Mouse (Mus musculus) megakaryocyte-erythroid progenitor cell, adult 5-6 weeks (primary cell): ENCODE data around the gene Scn1b. TPM values are rescaled to one million over a fixed set of nuclear protein-coding genes. Genes with fewer than 3 reads are reported as not detected.

ENCODE experiments used
- ATAC-seq: replicated peaks from 2 replicates; pipeline ENCODE4 v1.8.0; 2016; ENCODE audit warnings: mild to moderate bottlenecking, inconsistent platforms; ENCODE audit not compliant: severe bottlenecking, poor library complexity, low FRiP score, low TSS enrichment
- total RNA-seq, 2 experiments: library from RNA; stranded (forward) in 1 of 2; stranded (reverse) in 1 of 2; fragments of 200-1000, 215-1000 nt in 1 of 2; fragments of >200 nt in 1 of 2; fragmentation: Nextera tagmentation in 1 of 2; gene quantifications; 2 replicates each; pipeline ENCODE4 v1.2.3; 2014 to 2017

The Scn1b gene
- total RNA-seq, 2 experiments from 2014 or later = not detected

DNA sequence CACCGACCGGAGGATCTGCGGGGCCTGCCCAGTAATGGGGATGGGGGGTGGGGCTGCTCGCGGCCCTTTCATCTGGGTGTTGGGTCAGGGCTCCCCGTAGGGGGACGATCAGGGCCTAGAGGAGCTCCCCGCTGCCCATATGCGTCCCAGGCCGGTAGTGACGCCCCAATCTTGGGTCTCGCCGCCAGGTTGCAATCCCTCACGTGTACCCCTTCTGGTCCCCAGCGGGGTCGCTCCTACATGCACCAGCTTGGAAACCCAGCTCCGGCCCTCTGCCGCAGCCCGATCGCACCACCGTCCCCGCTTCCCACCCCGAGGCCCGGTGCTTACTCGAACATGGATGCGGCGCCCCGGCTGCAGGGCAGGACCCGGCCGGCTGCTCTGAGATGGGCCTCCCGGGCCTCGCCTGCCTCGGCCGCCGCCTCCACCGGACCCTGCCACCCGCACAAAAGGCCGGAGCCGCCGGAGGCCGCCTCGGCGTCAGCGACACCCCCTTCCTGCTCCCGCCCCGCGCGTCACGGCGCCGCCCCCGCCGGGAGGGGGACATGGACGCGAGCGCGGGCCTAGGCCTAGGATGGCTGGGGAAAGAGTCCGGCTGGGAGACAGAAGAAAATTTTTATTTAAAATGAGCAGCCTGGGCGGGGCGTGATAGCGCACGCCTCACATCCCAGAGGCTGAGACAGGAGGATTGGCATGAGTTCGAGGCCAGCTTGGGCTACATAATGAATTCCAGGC is 23.9 kb upstream of the Scn1b start:
- ATAC-seq = peak; percentile 51

DNA sequence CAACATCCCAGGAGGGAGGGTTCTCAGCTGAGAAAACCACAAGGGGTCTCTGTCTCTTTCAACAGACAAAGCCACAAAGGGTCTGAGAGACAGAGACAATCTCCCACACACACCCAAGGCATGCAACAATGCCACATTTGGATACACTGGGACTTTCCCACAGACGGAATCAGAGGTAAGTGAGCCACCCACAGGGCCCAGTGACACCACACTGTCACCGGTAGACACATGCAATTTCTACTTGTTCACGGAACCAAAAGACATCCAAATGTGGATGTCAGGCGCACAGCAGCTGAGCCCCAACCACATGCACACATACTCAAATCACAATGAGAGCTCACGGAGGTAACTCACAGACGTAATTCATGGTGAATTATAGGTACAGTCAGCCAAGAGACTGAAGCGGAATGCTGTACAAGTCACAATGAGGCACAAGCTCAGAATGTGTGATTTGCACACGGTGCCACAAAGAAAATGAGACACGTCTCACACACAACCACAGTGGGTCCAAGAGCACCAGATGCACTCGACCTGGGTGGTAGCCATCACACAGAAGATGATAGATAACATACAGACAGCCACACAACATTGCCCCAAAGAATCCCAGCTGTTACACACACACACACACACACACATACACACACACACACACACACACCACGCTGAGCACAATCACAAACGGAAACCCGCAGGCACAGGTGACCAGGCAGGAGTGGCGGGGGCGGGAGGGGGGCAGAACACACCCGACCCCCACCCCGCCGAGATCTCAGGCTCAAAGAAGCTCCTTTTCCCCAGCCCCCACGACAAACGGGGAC is 23.2 kb upstream of the Scn1b start:
- ATAC-seq = peak; percentile 29; the same call in 1 of the 2 replicates

DNA sequence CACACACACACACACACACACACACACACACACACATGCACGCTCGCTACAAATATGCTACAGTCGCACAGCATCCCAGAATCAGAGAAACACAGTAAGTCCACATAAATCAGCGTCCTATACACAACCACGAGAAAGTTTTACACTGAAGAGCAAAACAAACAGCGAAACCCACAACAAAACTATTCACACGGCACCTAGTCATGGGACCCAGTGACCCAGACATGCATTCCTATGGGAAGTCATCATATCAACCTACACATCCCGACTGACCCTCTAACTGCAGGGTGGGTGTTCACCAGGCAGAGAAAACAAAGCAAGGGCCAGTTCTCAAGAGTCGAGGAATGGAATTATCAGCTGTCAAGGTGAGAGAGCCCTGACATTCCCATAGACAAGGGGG is 22.5 kb upstream of the Scn1b start:
- no peak for ATAC-seq

DNA sequence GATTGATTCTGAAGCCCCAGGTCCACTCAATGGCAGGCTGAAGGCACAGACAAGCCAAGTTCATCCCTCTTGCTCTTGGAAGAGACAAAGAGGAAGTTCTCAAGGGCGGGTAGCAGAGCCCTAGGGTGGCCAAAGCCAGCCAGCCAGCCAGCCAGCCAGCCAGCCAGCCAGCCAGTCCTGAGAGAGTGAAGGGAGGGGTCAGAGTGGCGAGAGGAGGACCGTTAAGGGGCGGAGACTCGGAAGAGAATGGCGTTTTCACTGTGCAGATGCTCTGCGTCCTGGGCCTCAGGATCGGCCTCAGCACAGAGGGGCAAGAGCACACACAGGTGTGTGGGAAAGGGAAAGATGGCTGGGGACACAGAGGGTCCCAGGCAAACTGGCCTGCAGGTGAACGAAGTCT is 22.0 kb upstream of the Scn1b start:
- ATAC-seq = peak; percentile 72

DNA sequence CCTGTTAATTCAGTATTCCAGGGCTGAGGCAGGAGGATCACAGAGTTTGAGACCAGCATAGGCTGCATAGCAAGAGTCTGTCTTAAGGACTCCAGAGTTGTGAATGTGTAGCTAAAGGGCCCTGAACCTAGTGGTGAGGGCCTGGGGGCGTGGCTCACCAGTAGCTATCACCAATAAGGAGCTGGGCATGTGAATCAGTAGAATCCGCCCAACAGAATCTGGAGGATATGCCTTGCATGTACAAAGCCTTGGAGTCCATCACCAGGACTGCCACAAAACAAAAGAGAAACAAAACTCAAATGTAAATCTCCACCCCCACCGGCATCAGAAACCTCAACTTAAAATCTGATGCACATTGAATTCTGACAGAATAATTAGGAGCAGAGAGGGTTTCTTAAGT is 21.3 kb upstream of the Scn1b start:
- ATAC-seq = peak; percentile 60

DNA sequence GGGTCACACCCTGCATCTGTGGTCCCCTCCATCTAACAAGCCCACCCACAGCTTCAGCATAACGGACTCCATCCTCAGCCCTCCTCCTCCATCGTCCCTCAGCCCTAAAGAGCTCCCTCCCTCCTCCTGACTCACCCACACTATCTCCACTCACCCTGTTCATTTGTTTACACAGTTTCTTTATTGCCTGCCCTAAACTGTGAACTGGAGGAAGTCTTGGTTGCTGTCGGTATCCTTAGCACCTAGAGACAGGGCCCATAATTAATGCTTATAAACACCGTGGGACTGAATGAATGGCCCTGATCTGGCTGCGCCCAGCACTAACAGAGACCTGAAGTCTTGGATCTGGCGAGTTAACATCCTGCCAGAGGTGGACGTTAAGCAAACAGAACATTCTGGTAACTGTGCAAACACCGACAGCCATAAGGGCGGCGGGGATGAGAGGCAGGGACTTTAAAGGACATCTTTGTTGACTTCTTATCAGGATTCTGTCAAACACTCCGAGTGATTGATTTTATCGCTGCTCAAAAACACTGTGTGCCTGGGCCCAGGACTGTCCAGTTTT is 18.9 kb upstream of the Scn1b start:
- no peak for ATAC-seq

DNA sequence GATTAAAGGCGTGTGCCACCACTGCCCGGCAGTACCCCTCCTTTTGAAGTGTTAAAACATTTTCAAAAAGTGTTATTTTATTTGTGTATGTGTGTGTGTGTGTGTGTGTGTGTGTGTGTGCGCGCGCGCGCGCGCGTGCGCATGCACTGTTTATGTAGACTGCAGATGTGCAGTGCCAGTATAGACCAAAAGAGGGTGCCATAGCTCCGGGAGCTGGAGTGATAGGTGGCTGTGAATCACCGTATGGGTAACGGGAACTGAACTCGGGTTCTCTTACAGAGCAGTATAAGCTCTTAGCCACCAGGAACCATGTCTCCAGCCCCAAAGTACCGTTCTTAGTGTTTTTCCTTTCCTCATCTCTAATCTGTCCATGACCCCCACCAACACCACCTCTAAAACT is 18.1 kb upstream of the Scn1b start:
- ATAC-seq = no peak

DNA sequence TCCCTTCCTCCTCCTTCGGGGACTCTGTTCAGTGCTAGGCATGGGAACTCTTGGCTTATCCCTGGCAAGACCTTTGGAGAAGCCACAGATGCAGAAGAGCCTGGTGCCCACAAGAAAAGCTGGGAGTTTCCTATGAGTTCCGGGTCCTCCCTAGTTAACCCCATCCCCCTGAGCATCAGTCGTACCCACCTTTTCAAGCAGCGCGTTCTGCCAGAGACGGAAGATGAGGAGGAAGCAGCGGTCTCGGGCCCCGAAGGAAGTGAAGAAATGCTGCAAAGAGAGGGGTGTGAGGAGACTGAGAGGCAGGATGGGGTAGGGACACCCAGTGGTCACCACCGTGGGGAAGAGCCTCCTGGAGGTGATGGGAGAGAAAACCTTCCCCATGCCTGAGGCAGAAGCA is 14.1 kb upstream of the Scn1b start:
- ATAC-seq = no peak

DNA sequence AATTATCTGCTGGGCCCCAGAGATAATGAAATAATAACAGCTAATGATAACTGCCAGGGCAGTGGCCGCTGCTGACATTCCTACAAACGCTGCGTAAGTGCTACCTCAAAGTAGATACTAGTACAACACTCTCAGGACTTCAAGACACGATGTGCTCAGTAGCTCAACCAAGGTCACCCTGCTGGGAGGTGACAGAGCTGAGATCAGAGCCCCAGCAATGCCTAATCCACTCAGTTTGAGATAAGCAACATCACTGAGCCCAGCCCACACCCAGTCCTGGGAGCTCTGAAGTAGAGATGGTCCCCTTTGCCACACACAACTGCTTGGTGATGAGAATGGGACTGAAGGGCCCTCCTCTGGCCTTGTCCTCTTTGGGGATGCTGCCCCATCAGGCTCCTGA is 13.5 kb upstream of the Scn1b start:
- 0 out of 2 replicates have a peak, but pooled peaks have one; percentile 30 for ATAC-seq

DNA sequence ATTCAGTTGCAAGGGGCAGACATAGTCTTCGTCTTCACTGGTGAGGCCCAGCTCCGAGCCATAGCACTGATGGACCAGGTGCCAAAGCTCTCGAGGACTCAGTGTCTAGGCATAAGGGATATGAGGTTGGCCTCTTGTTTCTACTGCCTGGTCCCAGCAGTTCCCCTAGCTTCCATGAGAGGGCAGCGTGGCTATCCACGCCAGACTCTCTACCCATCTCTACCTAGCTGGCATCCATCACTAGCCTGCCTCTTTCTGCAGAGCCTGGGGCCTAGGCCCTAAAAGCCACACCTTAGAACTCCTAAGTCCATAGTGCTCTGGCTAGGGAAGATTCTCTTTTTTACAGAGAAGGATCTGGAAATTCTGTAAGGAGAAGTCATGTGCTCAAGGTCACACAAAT is 13.0 kb upstream of the Scn1b start:
- ATAC-seq = peak; percentile 86

DNA sequence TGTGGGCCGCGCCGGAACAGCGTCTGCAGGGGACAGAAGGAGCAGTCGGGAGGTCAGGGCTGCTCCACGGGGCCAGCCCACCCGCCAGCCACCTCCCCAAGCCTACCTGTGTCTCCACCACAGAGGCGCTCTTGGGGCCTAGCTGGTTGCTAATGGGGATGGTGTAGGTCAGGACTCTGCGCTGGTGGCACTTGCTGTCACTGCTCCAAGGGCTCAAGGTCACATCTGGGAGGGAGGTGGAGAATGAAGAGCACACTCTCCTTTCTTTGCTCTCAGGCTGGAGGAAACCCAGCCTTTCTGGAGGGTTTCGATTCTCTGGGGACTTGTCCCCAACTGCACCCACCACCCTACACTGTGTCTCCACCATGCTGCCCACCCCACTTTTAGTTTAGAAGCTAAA is 8.9 kb upstream of the Scn1b start:
- no peak for ATAC-seq

DNA sequence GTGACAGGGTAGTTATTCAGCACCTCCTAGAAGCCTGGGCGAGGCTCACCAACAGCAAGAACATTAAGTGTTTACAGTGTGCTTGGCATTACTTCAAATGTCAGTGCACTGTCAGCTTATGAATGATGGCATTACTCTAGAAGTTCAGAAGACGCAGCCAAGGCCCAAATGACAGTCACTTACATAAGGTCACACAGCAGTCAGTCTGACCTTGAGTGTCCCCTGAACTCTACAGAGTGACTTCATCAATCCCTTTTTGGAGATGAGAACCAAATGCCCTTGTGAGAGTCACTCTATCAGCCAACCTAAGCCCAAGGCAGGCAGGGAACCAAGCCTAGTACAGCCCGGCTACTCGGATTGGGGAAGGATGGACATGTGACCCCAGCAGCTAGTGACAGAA is 5.1 kb upstream of the Scn1b start:
- ATAC-seq = no peak

DNA sequence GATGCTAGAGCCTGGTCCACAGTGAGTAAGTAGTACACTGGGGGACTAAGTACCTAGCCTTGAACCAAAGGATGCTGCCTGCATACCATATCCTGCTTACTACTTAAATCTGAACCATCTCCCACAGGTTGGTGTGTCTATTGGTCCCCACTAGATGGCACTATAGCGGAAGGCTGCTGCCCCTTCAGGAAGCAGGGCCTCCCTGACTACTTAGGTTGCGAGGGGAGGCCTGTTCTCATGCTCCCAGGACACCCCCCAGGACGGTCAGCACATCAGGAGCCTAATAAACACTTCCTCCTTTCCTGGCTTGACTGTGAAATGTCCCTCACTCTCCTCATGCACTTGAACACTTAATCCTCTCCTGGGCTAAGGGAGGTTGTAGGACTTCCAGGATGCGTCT is 4.0 kb upstream of the Scn1b start:
- peak; percentile 85 for ATAC-seq

DNA sequence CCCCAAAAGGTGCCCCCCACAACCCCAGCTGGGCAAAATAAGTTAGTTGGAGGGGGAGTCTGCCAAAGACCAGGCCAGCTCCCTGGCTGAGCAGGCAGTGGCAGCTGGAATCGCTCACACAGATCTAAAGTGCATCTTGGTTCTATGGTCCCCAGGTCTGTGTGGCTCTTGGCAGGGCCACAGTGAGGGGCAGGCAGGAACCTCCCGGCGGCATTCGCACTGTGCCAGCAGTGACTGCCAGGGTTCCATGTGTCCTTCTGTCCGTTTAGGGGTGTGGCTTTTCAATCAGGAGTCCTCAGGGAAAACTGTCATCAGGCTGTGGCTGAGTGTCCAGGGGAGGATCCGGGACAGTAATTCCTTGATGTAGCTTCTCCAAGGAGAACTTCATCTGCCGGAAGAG is 3.4 kb upstream of the Scn1b start:
- ATAC-seq = no peak

DNA sequence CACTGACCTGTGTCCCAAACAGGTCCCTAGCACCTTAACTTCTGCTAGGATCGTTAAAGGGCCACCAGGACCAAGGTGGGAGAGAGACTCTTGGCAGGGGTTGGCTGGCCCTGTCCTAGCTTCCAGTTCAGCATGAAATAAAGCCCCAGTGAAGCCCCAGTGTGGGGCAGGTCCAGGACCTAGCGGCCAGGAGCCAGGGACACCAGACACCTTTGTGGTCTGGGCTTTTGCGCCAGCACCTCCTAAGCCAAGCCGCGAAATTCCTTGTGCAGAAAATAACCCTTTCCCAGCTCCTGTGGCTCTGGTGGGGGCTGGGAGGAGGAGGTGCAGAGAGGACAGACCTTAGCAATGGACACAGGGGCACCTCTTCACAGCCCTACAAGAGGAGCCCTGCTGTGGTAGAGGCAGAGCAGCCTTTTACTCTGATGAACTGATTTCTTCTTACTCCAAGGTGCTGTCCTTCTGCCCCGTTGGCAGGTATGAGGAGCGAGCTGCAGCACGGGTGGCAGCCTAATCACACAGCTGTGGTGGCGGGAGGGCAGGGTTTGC is 1.4 kb upstream of the Scn1b start:
- no peak for ATAC-seq

DNA sequence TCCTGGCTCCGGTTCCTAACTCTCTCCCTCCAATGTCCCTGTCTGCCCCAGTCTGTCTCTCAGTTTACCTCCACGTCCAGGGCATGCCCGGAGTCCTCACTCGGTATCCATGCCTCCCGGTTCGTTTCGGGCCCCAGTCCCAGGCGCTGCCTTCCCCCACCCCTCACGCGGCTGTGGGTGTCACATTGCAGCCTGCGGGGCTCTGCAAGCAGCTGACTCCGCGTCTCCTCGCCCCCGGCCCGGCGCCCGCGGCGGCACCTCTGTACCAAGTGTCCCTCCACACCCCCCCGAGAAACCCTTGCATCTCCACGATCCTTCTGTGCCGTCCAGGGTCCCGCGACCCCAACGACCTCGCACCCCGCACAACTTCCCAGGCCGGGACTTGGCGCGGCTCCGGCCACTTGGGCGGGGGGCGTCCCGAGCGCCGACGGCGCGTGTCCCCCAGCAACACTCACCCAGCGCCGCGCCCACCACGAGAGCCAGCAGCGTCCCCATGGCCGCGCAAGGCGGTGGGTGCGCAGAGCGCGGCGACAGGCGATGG is 522 bp downstream of the Scn1b start:
- no peak for ATAC-seq

DNA sequence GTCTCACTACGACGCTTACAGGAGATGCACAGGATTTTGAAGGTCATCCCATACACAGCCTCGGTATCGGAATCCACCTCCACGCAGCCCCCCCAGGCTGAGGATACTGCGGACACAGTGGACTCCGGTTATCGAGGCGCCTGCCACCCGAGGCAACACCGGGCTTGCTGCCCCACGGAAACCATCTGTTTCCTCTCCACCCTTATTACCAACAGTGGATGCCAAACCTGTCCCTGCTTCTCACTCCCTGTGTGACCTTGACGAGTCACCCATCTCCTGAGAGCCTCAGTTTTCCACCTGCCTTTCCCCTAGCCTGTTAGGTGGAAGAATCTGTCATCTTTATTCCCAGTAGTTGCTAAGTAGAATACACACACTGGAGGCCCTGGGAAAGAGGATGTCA is 1.7 kb downstream of the Scn1b start:
- no peak for ATAC-seq

DNA sequence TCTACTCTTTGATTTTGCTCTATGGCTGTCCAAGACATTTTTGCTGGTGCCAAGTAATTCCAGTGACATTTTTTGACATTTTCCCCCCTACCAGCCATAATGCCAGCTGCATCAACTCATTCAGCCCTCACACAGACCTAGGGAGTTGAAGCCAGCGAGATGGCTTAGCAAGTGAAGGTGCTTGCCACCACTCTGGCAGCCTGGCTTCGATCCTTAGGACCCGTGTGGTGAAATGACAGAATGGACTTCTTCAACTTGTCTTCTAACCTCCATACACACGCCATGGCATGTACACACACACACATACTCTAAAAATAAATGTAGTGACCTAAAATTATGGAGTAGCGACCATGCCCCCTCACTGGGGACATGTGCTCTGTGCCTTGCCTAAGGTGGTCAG is 2.4 kb downstream of the Scn1b start:
- no peak for ATAC-seq

DNA sequence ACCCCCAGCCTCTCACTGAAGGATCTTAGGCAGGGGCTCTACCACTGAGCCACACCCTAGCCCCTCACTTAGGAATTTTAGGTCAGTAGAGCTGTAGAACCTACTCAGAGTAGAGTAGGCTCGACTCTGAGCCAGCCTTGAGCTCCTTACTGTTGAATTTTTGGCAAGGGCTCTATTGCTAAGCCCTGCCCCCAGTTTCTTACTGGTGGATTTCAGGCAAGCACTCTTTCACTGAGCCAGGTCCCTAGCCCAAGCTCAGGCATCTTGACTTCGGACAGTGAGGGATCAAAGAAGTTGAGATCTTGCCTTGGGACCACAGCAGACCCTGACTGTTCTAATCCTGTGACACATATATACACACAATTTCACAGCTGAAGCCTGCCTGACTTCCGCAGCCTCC is 3.1 kb downstream of the Scn1b start:
- no peak for ATAC-seq
